Mouse (Mus musculus) small intestine, adult 2 months (tissue): ENCODE data around the gene Itga9.

ENCODE experiments used
- CTCF ChIP-seq: fragments of 200-500 bp; IDR thresholded peaks from 2 replicates; pipeline ENCODE4 v1.5.1; 2012; ENCODE audit warnings: low read depth, mild to moderate bottlenecking, control low read depth, inconsistent platforms, low read length, moderate library complexity, mixed read lengths; ENCODE audit not compliant: insufficient replicate concordance, insufficient read length; ENCODE audit errors: extremely low read depth
- POLR2A ChIP-seq: fragments of 200-500 bp; IDR thresholded peaks from 2 replicates; pipeline ENCODE4 v1.6.1; 2012; ENCODE audit warnings: low read depth, mild to moderate bottlenecking, control low read depth, inconsistent platforms, low read length, moderate library complexity

DNA sequence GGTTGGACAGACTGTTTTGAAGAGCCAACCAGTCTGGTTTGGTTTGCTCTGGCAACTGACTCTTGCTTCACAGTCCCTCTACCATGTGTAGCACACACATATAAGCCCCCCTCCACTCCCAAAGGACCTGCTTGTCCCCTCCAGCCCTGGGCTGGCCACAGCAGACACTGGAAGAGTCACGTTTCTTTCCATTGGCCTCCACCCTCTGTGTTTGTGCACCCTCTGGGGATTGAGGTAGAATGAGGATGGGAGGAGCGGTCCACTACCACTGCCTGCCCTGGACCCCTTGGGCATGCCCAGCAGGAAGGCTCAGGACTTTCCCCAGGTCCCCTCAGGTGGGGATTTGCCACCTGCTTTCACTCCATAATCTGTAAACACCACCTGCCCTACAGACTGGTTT, 321.5 kb downstream of the Itga9 start:
- no peak for TF ChIP-seq CTCF
- no peak for TF ChIP-seq POLR2A
